Mouse (Mus musculus) lung, postnatal 14 days (tissue): ENCODE measurements around the gene Ttc7.
A peak's percentile ranks its signal among the peaks of the same experiment; 100 is the strongest.

Source experiments
- DNase-seq: peaks from one replicate; pipeline ENCODE4 v3.0.0; 2021

Ttc7 gene

GRCm38 (mm10) chr17:87343060-87343703 is 60.5 kb downstream of the Ttc7 start:
- no peak for DNase-seq

- no peak for DNase-seq
Observed at GRCm38 (mm10) chr17:87344441-87345251, 62.0 kb downstream of the Ttc7 start.

GRCm38 (mm10) chr17:87345252-87345593 is 62.5 kb downstream of the Ttc7 start:
- DNase-seq = no peak

- no peak for DNase-seq
Observed at GRCm38 (mm10) chr17:87348353-87348752, 65.7 kb downstream of the Ttc7 start.

- DNase-seq = no peak
Observed at GRCm38 (mm10) chr17:87349069-87349468, 66.4 kb downstream of the Ttc7 start.

- DNase-seq = no peak
Observed at GRCm38 (mm10) chr17:87349575-87349974, 66.9 kb downstream of the Ttc7 start.

GRCm38 (mm10) chr17:87350471-87351240 is 68.0 kb downstream of the Ttc7 start:
- DNase-seq = peak; percentile 43

GRCm38 (mm10) chr17:87351241-87352105 is 68.8 kb downstream of the Ttc7 start:
- DNase-seq = peak; percentile 51

- DNase-seq = no peak
Observed at GRCm38 (mm10) chr17:87352106-87352897, 69.6 kb downstream of the Ttc7 start.

- no peak for DNase-seq
Observed at GRCm38 (mm10) chr17:87352898-87353225, 70.2 kb downstream of the Ttc7 start.

- no peak for DNase-seq
Observed at GRCm38 (mm10) chr17:87353745-87354320, 71.1 kb downstream of the Ttc7 start.

GRCm38 (mm10) chr17:87355456-87355855 is 72.8 kb downstream of the Ttc7 start:
- DNase-seq = no peak

- DNase-seq = peak; percentile 41
Observed at GRCm38 (mm10) chr17:87356261-87356660, 73.6 kb downstream of the Ttc7 start.

GRCm38 (mm10) chr17:87357506-87357905 is 74.8 kb downstream of the Ttc7 start:
- DNase-seq = no peak

GRCm38 (mm10) chr17:87361132-87361531 is 78.4 kb downstream of the Ttc7 start:
- DNase-seq = no peak

GRCm38 (mm10) chr17:87364108-87364507 is 81.4 kb downstream of the Ttc7 start:
- DNase-seq = no peak

GRCm38 (mm10) chr17:87365268-87365667 is 82.6 kb downstream of the Ttc7 start:
- no peak for DNase-seq

- no peak for DNase-seq
Observed at GRCm38 (mm10) chr17:87366520-87366919, 83.8 kb downstream of the Ttc7 start.

GRCm38 (mm10) chr17:87367228-87367627 is 84.5 kb downstream of the Ttc7 start:
- no peak for DNase-seq

- no peak for DNase-seq
Observed at GRCm38 (mm10) chr17:87367640-87368039, 85.0 kb downstream of the Ttc7 start.

- DNase-seq = no peak
Observed at GRCm38 (mm10) chr17:87368481-87368880, 85.8 kb downstream of the Ttc7 start.
